Mouse (Mus musculus) lung, adult 18-20 months (tissue): ENCODE data around the gene Inhba.

Experiments
- DNase-seq, 2 experiments: peaks; one replicate each; pipeline ENCODE4 v3.0.0; 2022; ENCODE audit warnings: mixed read lengths in 2 of 2

Gene Inhba

GRCm38 (mm10) chr13:16023070-16024039 is 11.7 kb downstream of the Inhba start:
- DNase-seq = no peak

- DNase-seq = no peak
These were observed 19.0 kb downstream of the Inhba start for GRCm38 (mm10) chr13:16030557-16031057.

GRCm38 (mm10) chr13:16032425-16032824 is 20.8 kb downstream of the Inhba start:
- DNase-seq = no peak

- DNase-seq = no peak
These were observed 21.4 kb downstream of the Inhba start for GRCm38 (mm10) chr13:16032935-16033592.

- no peak for DNase-seq
These were observed 57.4 kb downstream of the Inhba start for GRCm38 (mm10) chr13:16069079-16069478.

- DNase-seq = no peak
These were observed 65.6 kb downstream of the Inhba start for GRCm38 (mm10) chr13:16077276-16077675.

GRCm38 (mm10) chr13:16078216-16078731 is 66.6 kb downstream of the Inhba start:
- no peak for DNase-seq

- DNase-seq = no peak
These were observed 68.6 kb downstream of the Inhba start for GRCm38 (mm10) chr13:16080205-16080604.
